Mouse (Mus musculus) heart, embryonic 15.5 days (tissue): Measurements from ENCODE around the gene Dab2. TPM values are rescaled to one million over a fixed set of nuclear protein-coding genes. Genes with fewer than 3 reads are reported as not detected.

Experiments used
- ATAC-seq: fragments of 200-750 bp; cut with Nextera tagmentation; replicated peaks from 2 replicates; pipeline ENCODE4 v1.8.0; 2017; ENCODE audit warnings: low read depth, moderate TSS enrichment; ENCODE audit not compliant: insufficient number of reproducible peaks, insufficient read depth, low FRiP score
- H3K27ac ChIP-seq: fragments of 300-500 bp; sonication (generic); 2 replicates; pipeline ENCODE4 v1.5.1; 2015; ENCODE audit warnings: mild to moderate bottlenecking, inconsistent platforms
- H3K27me3 ChIP-seq: fragments of 300-500 bp; sonication (generic); 2 replicates; pipeline ENCODE4 v1.6.1; 2015; ENCODE audit warnings: inconsistent platforms
- H3K36me3 ChIP-seq: fragments of 300-500 bp; sonication (generic); 2 replicates; pipeline ENCODE4 v1.6.1; 2015; ENCODE audit warnings: mild to moderate bottlenecking, inconsistent platforms
- H3K4me1 ChIP-seq: fragments of 300-500 bp; sonication (generic); replicated peaks from 2 replicates; pipeline ENCODE4 v1.6.1; 2015; ENCODE audit warnings: inconsistent platforms
- H3K4me2 ChIP-seq: fragments of 300-500 bp; sonication (generic); 2 replicates; pipeline ENCODE4 v1.6.1; 2015; ENCODE audit warnings: inconsistent platforms, mild to moderate bottlenecking, moderate library complexity
- H3K4me3 ChIP-seq: fragments of 300-500 bp; sonication (generic); 2 replicates; pipeline ENCODE4 v1.5.1; 2015; ENCODE audit warnings: mild to moderate bottlenecking, inconsistent platforms
- H3K9ac ChIP-seq: fragments of 300-500 bp; sonication (generic); 2 replicates; pipeline ENCODE4 v1.6.1; 2015; ENCODE audit warnings: mild to moderate bottlenecking, inconsistent platforms
- H3K9me3 ChIP-seq: fragments of 300-500 bp; sonication (generic); replicated peaks from 2 replicates; pipeline ENCODE4 v1.6.1; 2016; ENCODE audit warnings: inconsistent platforms
- WGBS: fragments of 180-500 bp; shearing (Covaris S2); methylation state at CpG from one replicate; pipeline ENCODE4 v1.1.7; 2015; ENCODE audit warnings: mixed read lengths; 5-methylcytosine and 5-hydroxymethylcytosine counted together
- polyA plus RNA-seq: library from polyadenylated mRNA; unstranded; fragments of >200 nt; fragmentation: Nextera tagmentation; extraction: Ambion mirVana; gene quantifications from 2 replicates; pipeline ENCODE4 v1.2.1, GENCODE M21; 2015

The Dab2 gene
- polyA plus RNA-seq, 1 experiment from 2014 or later = 25.5 TPM

DNA sequence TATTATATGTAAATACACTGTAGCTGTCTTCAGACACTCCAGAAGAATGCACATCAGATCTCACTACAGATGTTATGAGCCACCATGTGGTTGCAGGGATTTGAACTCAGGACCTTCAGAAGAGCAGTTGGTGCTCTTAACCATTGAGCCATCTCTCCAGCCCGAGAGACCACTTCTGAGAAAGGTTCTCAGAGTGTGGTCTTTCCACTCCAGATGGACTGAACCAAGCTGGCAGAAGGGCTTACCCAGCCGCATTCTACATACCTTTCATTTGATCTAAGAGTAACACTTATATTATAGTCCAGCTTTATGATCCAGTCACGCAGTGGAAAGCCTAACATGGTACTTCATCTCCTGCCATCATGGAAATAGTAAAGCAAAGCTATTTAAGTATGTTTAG is 92.3 kb downstream of the Dab2 start:
- no peak overlapping the region for H3K27ac ChIP-seq
- no peaks in the 10 kb centered on the region for H3K27me3 ChIP-seq
- 85% methylated on average over 3 of the region's 3 CpGs for WGBS
- no peak overlapping the region for H3K4me3 ChIP-seq
- peaks cover 23% of the 10 kb centered on the region for H3K4me1 ChIP-seq
- no peak overlapping the region for H3K4me2 ChIP-seq
- H3K9ac ChIP-seq = no peak overlapping the region
- H3K9me3 ChIP-seq = no peaks in the 10 kb centered on the region
- no peaks in the 10 kb centered on the region for H3K36me3 ChIP-seq
- no peak for ATAC-seq

GRCm38 (mm10) chr15:6393624-6394023 is 94.0 kb downstream of the Dab2 start:
- WGBS = 84% methylated on average over 4 of the region's 4 CpGs
- no peak overlapping the region for H3K9ac ChIP-seq
- H3K27me3 ChIP-seq = no peaks in the 10 kb centered on the region
- no peak overlapping the region for H3K27ac ChIP-seq
- no peak overlapping the region for H3K4me3 ChIP-seq
- H3K9me3 ChIP-seq = no peaks in the 10 kb centered on the region
- ATAC-seq = no peak
- H3K4me1 ChIP-seq = peaks cover 16% of the 10 kb centered on the region
- no peaks in the 10 kb centered on the region for H3K36me3 ChIP-seq
- no peak overlapping the region for H3K4me2 ChIP-seq

DNA sequence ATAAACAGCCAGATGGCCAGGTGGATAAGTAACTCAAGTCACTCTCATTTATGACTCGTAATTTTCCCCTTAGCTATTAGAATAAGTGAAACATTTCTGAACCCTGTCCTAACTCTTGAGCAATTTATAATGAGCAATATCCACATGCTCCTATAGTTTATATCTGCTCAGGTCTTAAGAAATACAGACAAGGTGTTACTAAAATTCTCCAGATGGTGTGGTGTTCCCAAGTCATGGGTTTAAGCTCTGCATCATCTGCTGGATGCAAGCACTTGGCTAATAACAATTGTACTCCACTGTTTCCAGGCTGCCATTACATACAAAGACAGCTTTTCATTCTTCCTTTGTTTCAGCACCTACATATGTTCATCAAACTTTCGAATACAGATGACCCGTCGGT is 98.6 kb downstream of the Dab2 start:
- no peak overlapping the region for H3K4me2 ChIP-seq
- WGBS = 87% methylated on average over 4 of the region's 4 CpGs
- no peaks in the 10 kb centered on the region for H3K9me3 ChIP-seq
- no peak overlapping the region for H3K9ac ChIP-seq
- H3K27me3 ChIP-seq = no peaks in the 10 kb centered on the region
- no peak overlapping the region for H3K27ac ChIP-seq
- H3K4me1 ChIP-seq = no peaks in the 10 kb centered on the region
- no peaks in the 10 kb centered on the region for H3K36me3 ChIP-seq
- H3K4me3 ChIP-seq = no peak overlapping the region
- ATAC-seq = no peak

DNA sequence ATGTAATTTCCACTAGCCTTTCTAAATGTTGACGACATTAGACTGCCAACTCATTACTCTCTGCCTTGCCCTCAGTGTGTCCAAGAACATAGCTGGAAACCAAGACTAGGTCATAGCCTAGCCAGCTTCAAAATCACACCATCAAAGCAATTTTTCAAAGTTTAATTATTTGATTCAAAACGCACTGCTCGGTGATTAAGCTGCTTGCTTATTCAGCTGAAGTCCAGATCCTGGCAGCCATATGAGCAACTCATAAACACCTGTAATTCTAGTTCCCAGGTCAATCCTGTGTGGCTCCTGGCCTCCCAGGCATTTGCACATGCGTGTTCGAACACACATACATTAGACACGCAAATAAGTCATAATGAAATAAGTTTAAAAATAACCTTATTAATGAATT is 99.3 kb downstream of the Dab2 start:
- Histone ChIP-seq H3K9me3 (no peaks in the 10 kb centered on the region), H3K9ac (no peak overlapping the region), H3K27me3 (no peaks in the 10 kb centered on the region), H3K27ac (no peak overlapping the region), H3K4me2 (no peak overlapping the region), H3K4me3 (no peak overlapping the region), H3K36me3 (no peaks in the 10 kb centered on the region), H3K4me1 (no peaks in the 10 kb centered on the region)
- no peak for ATAC-seq
- 90% methylated on average over 6 of the region's 6 CpGs for WGBS

- H3K9me3 ChIP-seq = no peaks in the 10 kb centered on the region
Measured at GRCm38 (mm10) chr15:6400115-6400514, 100.5 kb downstream of the Dab2 start.

GRCm38 (mm10) chr15:6402433-6402832 is 102.8 kb downstream of the Dab2 start:
- H3K4me1 ChIP-seq = no peaks in the 10 kb centered on the region
- H3K27ac ChIP-seq = no peak overlapping the region
- no peak overlapping the region for H3K4me3 ChIP-seq
- no peak for ATAC-seq
- 64% methylated on average over 2 of the region's 2 CpGs for WGBS
- no peaks in the 10 kb centered on the region for H3K36me3 ChIP-seq
- no peaks in the 10 kb centered on the region for H3K27me3 ChIP-seq
- no peak overlapping the region for H3K4me2 ChIP-seq
- no peaks in the 10 kb centered on the region for H3K9me3 ChIP-seq
- H3K9ac ChIP-seq = no peak overlapping the region

More at GRCm38 (mm10) chr15:6400115-6400514, 100.5 kb downstream of the Dab2 start:
- Histone ChIP-seq H3K36me3 (no peaks in the 10 kb centered on the region), H3K4me3 (no peak overlapping the region), H3K4me1 (no peaks in the 10 kb centered on the region), H3K4me2 (no peak overlapping the region), H3K27me3 (no peaks in the 10 kb centered on the region), H3K27ac (no peak overlapping the region), H3K9ac (no peak overlapping the region)
- 64% methylated on average over 8 of the region's 8 CpGs for WGBS
- ATAC-seq = no peak

- H3K4me2 ChIP-seq = no peak overlapping the region
- 78% methylated on average over 5 of the region's 5 CpGs for WGBS
- H3K9ac ChIP-seq = no peak overlapping the region
- no peak for ATAC-seq
- H3K4me1 ChIP-seq = no peaks in the 10 kb centered on the region
- H3K4me3 ChIP-seq = no peak overlapping the region
- H3K9me3 ChIP-seq = no peaks in the 10 kb centered on the region
- no peaks in the 10 kb centered on the region for H3K27me3 ChIP-seq
- no peak overlapping the region for H3K27ac ChIP-seq
- no peaks in the 10 kb centered on the region for H3K36me3 ChIP-seq
Measured at GRCm38 (mm10) chr15:6404172-6404571, 104.6 kb downstream of the Dab2 start.

DNA sequence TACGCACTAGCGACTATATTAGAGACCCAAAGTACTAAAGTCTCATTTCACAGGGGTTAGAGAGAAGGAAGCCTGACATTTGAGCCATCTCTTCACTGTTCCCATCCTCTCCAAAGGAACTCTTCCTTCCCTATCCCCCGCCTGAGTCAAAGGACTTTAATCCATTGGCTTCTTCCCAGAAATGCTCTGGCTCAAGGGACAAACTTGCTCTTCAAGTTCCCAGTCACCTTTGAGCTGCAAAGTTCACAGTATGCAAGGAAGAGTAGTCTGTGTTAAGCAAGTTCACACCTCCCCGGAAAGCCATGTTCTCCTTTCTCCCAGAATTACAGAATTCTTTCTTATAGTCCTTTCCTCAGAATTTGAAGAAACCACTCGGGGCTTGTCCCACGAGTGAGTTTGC is 107.2 kb downstream of the Dab2 start:
- Histone ChIP-seq H3K27me3 (no peaks in the 10 kb centered on the region), H3K9ac (no peak overlapping the region), H3K4me1 (no peaks in the 10 kb centered on the region), H3K36me3 (no peaks in the 10 kb centered on the region), H3K4me2 (no peak overlapping the region), H3K9me3 (no peaks in the 10 kb centered on the region), H3K4me3 (no peak overlapping the region), H3K27ac (no peak overlapping the region)
- ATAC-seq = no peak
- WGBS = 81% methylated on average over 6 of the region's 6 CpGs

DNA sequence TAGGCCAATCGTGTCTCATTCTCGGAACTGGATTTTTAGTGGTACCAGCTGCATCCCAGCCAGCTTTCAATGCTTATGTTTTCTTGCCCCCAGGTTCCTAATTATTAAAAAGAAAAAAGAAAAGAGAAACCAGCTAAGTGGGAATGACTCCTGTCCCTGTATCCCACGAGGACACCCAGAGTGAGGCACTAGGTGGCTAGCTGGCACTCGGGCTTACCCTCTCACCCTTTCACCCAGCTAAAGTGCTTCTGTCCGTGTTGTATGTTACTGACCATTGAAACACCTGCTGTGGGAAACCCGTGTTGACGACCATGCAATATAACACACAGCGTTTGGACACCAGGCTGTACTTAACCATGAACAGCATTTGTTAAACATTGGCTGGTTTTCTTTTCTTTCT is 109.4 kb downstream of the Dab2 start:
- H3K27ac ChIP-seq = no peak overlapping the region
- H3K4me2 ChIP-seq = no peak overlapping the region
- no peaks in the 10 kb centered on the region for H3K36me3 ChIP-seq
- no peak overlapping the region for H3K4me3 ChIP-seq
- no peaks in the 10 kb centered on the region for H3K9me3 ChIP-seq
- 84% methylated on average over 8 of the region's 8 CpGs for WGBS
- H3K9ac ChIP-seq = no peak overlapping the region
- no peak for ATAC-seq
- H3K4me1 ChIP-seq = no peaks in the 10 kb centered on the region
- H3K27me3 ChIP-seq = no peaks in the 10 kb centered on the region

DNA sequence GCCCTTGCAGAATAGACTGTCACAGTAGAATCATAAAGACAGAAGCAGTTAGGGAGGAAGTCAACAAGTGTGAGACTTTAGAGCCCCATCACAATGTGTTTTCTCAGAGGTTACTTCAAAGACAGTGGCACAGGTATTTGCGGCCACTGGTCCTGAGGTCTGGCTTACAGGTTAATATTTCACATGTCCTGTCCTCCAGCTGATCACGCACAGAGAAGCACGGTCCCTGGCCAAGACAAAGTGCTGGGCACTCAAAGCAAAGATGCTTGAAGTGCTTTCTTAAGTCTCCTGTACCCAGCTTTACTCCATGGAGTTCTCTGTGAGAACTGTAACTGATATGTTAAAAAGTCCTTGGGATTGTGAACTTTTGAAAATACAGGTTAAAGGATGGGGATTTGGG is 110.6 kb downstream of the Dab2 start:
- no peak overlapping the region for H3K4me2 ChIP-seq
- H3K27ac ChIP-seq = no peak overlapping the region
- H3K27me3 ChIP-seq = no peaks in the 10 kb centered on the region
- 79% methylated on average over 3 of the region's 3 CpGs for WGBS
- H3K9me3 ChIP-seq = no peaks in the 10 kb centered on the region
- no peak overlapping the region for H3K4me3 ChIP-seq
- H3K36me3 ChIP-seq = no peaks in the 10 kb centered on the region
- H3K4me1 ChIP-seq = no peaks in the 10 kb centered on the region
- no peak for ATAC-seq
- H3K9ac ChIP-seq = no peak overlapping the region

GRCm38 (mm10) chr15:6411334-6411733 is 111.7 kb downstream of the Dab2 start:
- Histone ChIP-seq H3K27me3 (no peaks in the 10 kb centered on the region), H3K4me2 (no peak overlapping the region), H3K36me3 (no peaks in the 10 kb centered on the region), H3K27ac (no peak overlapping the region), H3K9me3 (no peaks in the 10 kb centered on the region), H3K4me1 (no peaks in the 10 kb centered on the region), H3K9ac (no peak overlapping the region), H3K4me3 (no peak overlapping the region)
- ATAC-seq = no peak
- 60% methylated on average over 6 of the region's 6 CpGs for whole genome bisulfite sequencing

DNA sequence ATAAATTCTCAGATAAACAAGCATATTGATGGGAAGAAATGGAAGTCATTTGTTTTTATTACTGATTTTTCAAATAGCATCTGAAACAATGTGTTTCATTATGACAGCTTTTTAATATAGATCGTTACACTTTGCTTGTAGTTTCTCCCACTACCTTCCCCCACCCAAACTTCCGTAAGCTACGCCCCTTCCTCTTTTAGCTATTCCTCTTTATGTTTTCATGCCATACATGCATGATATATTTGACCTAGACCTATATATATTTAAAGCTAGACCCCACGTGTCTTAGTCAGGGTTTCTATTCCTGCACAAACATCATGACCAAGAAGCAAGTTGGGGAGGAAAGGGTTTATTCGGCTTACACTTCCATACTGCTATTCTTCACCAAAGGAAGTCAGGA is 115.7 kb downstream of the Dab2 start:
- Histone ChIP-seq H3K9ac (no peak overlapping the region), H3K27me3 (no peaks in the 10 kb centered on the region), H3K9me3 (no peaks in the 10 kb centered on the region), H3K4me3 (no peak overlapping the region), H3K36me3 (peaks cover 10% of the 10 kb centered on the region), H3K27ac (no peak overlapping the region), H3K4me2 (no peak overlapping the region), H3K4me1 (no peaks in the 10 kb centered on the region)
- 80% methylated on average over 5 of the region's 5 CpGs for WGBS
- no peak for ATAC-seq
